Mouse (Mus musculus): ENCODE measurements at regions not wholly inside any gene's neighbourhood (a gene's known extent, or its start where the extent isn't known, plus 50 kb on each side); places are given as distances from the start of the nearest gene placed in this dataset.

GRCm38 (mm10) chr6:55627228-55627627 lies 53.8 kb downstream of the Neurod6 start:
- DNase-seq = no peak

GRCm38 (mm10) chr6:55620366-55620765 lies 60.7 kb downstream of the Neurod6 start:
- no peak for DNase-seq

- peak; percentile 1 to 26 for DNase-seq
Measured at GRCm38 (mm10) chr6:55617922-55618481, 63.1 kb downstream of the Neurod6 start.

- no peak for DNase-seq
Measured at GRCm38 (mm10) chr6:55610395-55610794, 70.7 kb downstream of the Neurod6 start.

GRCm38 (mm10) chr6:55609976-55610375 lies 71.1 kb downstream of the Neurod6 start:
- no peak for DNase-seq

- DNase-seq = no peak
Measured at GRCm38 (mm10) chr6:55609053-55609452, 72.0 kb downstream of the Neurod6 start.

- no peak for DNase-seq
Measured at GRCm38 (mm10) chr6:55597088-55597487, 84.0 kb downstream of the Neurod6 start.

GRCm38 (mm10) chr6:55592126-55592525 lies 88.9 kb downstream of the Neurod6 start:
- no peak for DNase-seq

GRCm38 (mm10) chr6:55581106-55581505 lies 100.0 kb downstream of the Neurod6 start:
- DNase-seq = no peak

GRCm38 (mm10) chr6:55580036-55580435 lies 101.0 kb downstream of the Neurod6 start:
- DNase-seq = no peak

GRCm38 (mm10) chr6:55579611-55580010 lies 101.5 kb downstream of the Neurod6 start:
- DNase-seq = no peak

- DNase-seq = no peak
Measured at GRCm38 (mm10) chr6:55579105-55579504, 102.0 kb downstream of the Neurod6 start.

- DNase-seq = no peak
Measured at GRCm38 (mm10) chr6:55578051-55578450, 103.0 kb downstream of the Neurod6 start.

GRCm38 (mm10) chr6:55567521-55567920 lies 113.5 kb downstream of the Neurod6 start:
- DNase-seq = no peak

GRCm38 (mm10) chr6:55565260-55566209 lies 113.8 kb downstream of the Adcyap1r1 start:
- DNase-seq = no peak

- DNase-seq = no peak
Measured at GRCm38 (mm10) chr6:55560606-55561005, 108.8 kb downstream of the Adcyap1r1 start.

- no peak for DNase-seq
Measured at GRCm38 (mm10) chr6:55559797-55560196, 108.0 kb downstream of the Adcyap1r1 start.
